9 mouse cellular contexts compared by ENCODE assay signal in genomic region chr11:54879434-54879833, GRCm38 (mm10). TPM values are rescaled to one million over a fixed set of nuclear protein-coding genes. Genes with fewer than 3 reads are reported as not detected.
DNase-seq lines count a peak whose midpoint lies in the region; ATAC-seq and TF ChIP-seq lines count a peak whose summit lies in the region.
"Had no signal": no experiment of that assay in that cellular context is flagged by ENCODE, and none has a peak within 500 bp of the region (broad histone marks: within the 10 kb centered on the region; RNA-seq: fewer than 3 reads in every experiment).

No protein-coding gene starts in this region.

- H3K27me3 ChIP-seq in hindbrain, embryonic 15.5 days, result 0 out of 2 replicates have a peak, but pooled peaks cover 3% of the 10 kb centered on the region
- H3K27me3 ChIP-seq in hindbrain, embryonic 13.5 days, result no peaks in the 10 kb centered on the region
- H3K27me3 ChIP-seq in kidney, postnatal 0 days (ENCODE audit: insufficient read depth, low read length), result no peaks in the 10 kb centered on the region

- H3K4me3 ChIP-seq in hindbrain, embryonic 15.5 days, result no peak overlapping the region
- H3K4me3 ChIP-seq in hindbrain, embryonic 13.5 days, result no peak overlapping the region
- H3K4me3 ChIP-seq in kidney, postnatal 0 days (replicated peaks; ENCODE audit: low read depth, low read length), result no peak overlapping the region
- H3K4me3 ChIP-seq: limb, embryonic 12.5 days had no signal

- H3K4me1 ChIP-seq in hindbrain, embryonic 15.5 days (replicated peaks), result 0 out of 2 replicates have a peak, but pooled peaks cover 6% of the 10 kb centered on the region
- peaks cover 6% of the 10 kb centered on the region; the same call in 1 of the 2 replicates for H3K4me1 ChIP-seq in hindbrain, embryonic 13.5 days (replicated peaks)
- H3K4me1 ChIP-seq in kidney, postnatal 0 days (replicated peaks; ENCODE audit: insufficient read depth, low read length), result peaks cover 19% of the 10 kb centered on the region; the same call in 1 of the 2 replicates

- H3K9ac ChIP-seq in hindbrain, embryonic 15.5 days, result no peak overlapping the region
- H3K9ac ChIP-seq in hindbrain, embryonic 13.5 days, result no peak overlapping the region
- H3K9ac ChIP-seq in kidney, postnatal 0 days (ENCODE audit: low read depth, low read length), result no peak overlapping the region
- H3K9ac ChIP-seq: limb, embryonic 12.5 days had no signal

- peak; percentile 93 for TF ChIP-seq CTCF in kidney, postnatal 0 days (IDR thresholded peaks at IDR 0.05; ENCODE audit: low read depth)

- H3K36me3 ChIP-seq in hindbrain, embryonic 15.5 days, result peaks cover under 1% of the 10 kb centered on the region; the same call in 1 of the 2 replicates
- H3K36me3 ChIP-seq in hindbrain, embryonic 13.5 days, result peaks cover 5% of the 10 kb centered on the region
- H3K36me3 ChIP-seq in kidney, postnatal 0 days (ENCODE audit: insufficient read depth, low read length), result no peaks in the 10 kb centered on the region

- peak; percentile 69 for ATAC-seq in hindbrain, embryonic 15.5 days (ENCODE audit: low FRiP score, low read depth)
- no peak for ATAC-seq in hindbrain, embryonic 13.5 days (ENCODE audit: low FRiP score)
- ATAC-seq in kidney, postnatal 0 days (replicated peaks; ENCODE audit: low FRiP score, low read depth), result peak; percentile 33; the same call in 1 of the 2 replicates
- peak; percentile 90 for ATAC-seq in megakaryocyte progenitor cell, adult 5-6 weeks (replicated peaks; ENCODE audit: poor library complexity)
- no peak for ATAC-seq in erythroid progenitor cell, adult 5-6 weeks (replicated peaks; ENCODE audit: low FRiP score, poor library complexity, severe bottlenecking)

- H3K4me2 ChIP-seq in hindbrain, embryonic 15.5 days, result no peak overlapping the region
- H3K4me2 ChIP-seq in hindbrain, embryonic 13.5 days, result no peak overlapping the region
- H3K4me2 ChIP-seq in kidney, postnatal 0 days (ENCODE audit: low read length), result no peak overlapping the region
- H3K4me2 ChIP-seq: limb, embryonic 12.5 days had no signal

- no peak overlapping the region for H3K27ac ChIP-seq in hindbrain, embryonic 15.5 days (replicated peaks)
- no peak overlapping the region for H3K27ac ChIP-seq in hindbrain, embryonic 13.5 days
- no peak overlapping the region for H3K27ac ChIP-seq in kidney, postnatal 0 days
- H3K27ac ChIP-seq: limb, embryonic 12.5 days had no signal

- 34% methylated on average over 4 of the region's 4 CpGs for WGBS in hindbrain, embryonic 15.5 days
- 39% methylated on average over 4 of the region's 4 CpGs for WGBS in hindbrain, embryonic 13.5 days
- WGBS in kidney, postnatal 0 days, result 27% methylated on average over 4 of the region's 4 CpGs

- DNase-seq in B cell, adult 2 months, result peak; percentile 60 to 64
- peak; percentile 87 for DNase-seq in adipocyte (ENCODE audit: low spot score)
- DNase-seq in heart, adult 18-20 months, result peak; percentile 85 to 87
- DNase-seq in kidney, postnatal 0 days (ENCODE audit: low spot score), result peak; percentile 90

- no peaks in the 10 kb centered on the region for H3K9me3 ChIP-seq in hindbrain, embryonic 15.5 days
- no peaks in the 10 kb centered on the region for H3K9me3 ChIP-seq in hindbrain, embryonic 13.5 days
- no peaks in the 10 kb centered on the region for H3K9me3 ChIP-seq in kidney, postnatal 0 days (replicated peaks; ENCODE audit: low read length)
- H3K9me3 ChIP-seq: limb, embryonic 12.5 days had no signal

RNA-seq across cellular contexts. Expression of gene Hint1, which starts 13.3 kb away (rescaled TPM):
- polyA plus RNA-seq in hindbrain, embryonic 15.5 days (2015; fragmentation: Nextera tagmentation; extraction: Ambion mirVana), result 770 and 780 TPM in 2 replicates
- polyA plus RNA-seq in hindbrain, embryonic 13.5 days (2015; fragmentation: Nextera tagmentation; extraction: Ambion mirVana), result 793 and 823 TPM in 2 replicates
- total RNA-seq in heart, adult 18-20 months (2021), result 100 to 1,000 TPM; 303 to 309 TPM
- 1,015 and 1,085 TPM in 2 replicates for polyA plus RNA-seq in kidney, postnatal 0 days (2015; fragmentation: Nextera tagmentation; extraction: Ambion mirVana)
- total RNA-seq in megakaryocyte progenitor cell, adult 5-6 weeks (2015), result 458 and 490 TPM in 2 replicates
- total RNA-seq in megakaryocyte progenitor cell, adult 5-6 weeks (2017), result 506 and 582 TPM in 2 replicates
- total RNA-seq in erythroid progenitor cell, adult 5-6 weeks (2015; ENCODE audit: low replicate concordance), result 138 and 146 TPM in 2 replicates
- 123 and 160 TPM in 2 replicates for total RNA-seq in erythroid progenitor cell, adult 5-6 weeks (2017; ENCODE audit: low replicate concordance)

RNA-seq across cellular contexts. Expression of gene Lyrm7, which starts 18.7 kb away (rescaled TPM):
- polyA plus RNA-seq in hindbrain, embryonic 15.5 days (2015; fragmentation: Nextera tagmentation; extraction: Ambion mirVana), result 10.2 and 12.2 TPM in 2 replicates
- 9.1 and 11.7 TPM in 2 replicates for polyA plus RNA-seq in hindbrain, embryonic 13.5 days (2015; fragmentation: Nextera tagmentation; extraction: Ambion mirVana)
- total RNA-seq in heart, adult 18-20 months (2021), result 10 to 100 TPM; 30.9 to 34.4 TPM
- polyA plus RNA-seq in kidney, postnatal 0 days (2015; fragmentation: Nextera tagmentation; extraction: Ambion mirVana), result 7.3 and 7.7 TPM in 2 replicates
- 2.9 and 5.3 TPM in 2 replicates for total RNA-seq in megakaryocyte progenitor cell, adult 5-6 weeks (2015)
- 2.0 and 4.1 TPM in 2 replicates for total RNA-seq in megakaryocyte progenitor cell, adult 5-6 weeks (2017)
- total RNA-seq in erythroid progenitor cell, adult 5-6 weeks (2015; ENCODE audit: low replicate concordance), result 0.84 and 1.4 TPM in 2 replicates
- 1.2 and 1.4 TPM in 2 replicates for total RNA-seq in erythroid progenitor cell, adult 5-6 weeks (2017; ENCODE audit: low replicate concordance)

RNA-seq across cellular contexts. Expression of gene Gpx3, which starts 22.8 kb away (rescaled TPM):
- 63.5 and 67.4 TPM in 2 replicates for polyA plus RNA-seq in hindbrain, embryonic 15.5 days (2015; fragmentation: Nextera tagmentation; extraction: Ambion mirVana)
- 50.2 and 54.0 TPM in 2 replicates for polyA plus RNA-seq in hindbrain, embryonic 13.5 days (2015; fragmentation: Nextera tagmentation; extraction: Ambion mirVana)
- total RNA-seq in heart, adult 18-20 months (2021), result 100 to 1,000 TPM; 206 to 329 TPM
- 1,362 and 1,474 TPM in 2 replicates for polyA plus RNA-seq in kidney, postnatal 0 days (2015; fragmentation: Nextera tagmentation; extraction: Ambion mirVana)
- 29.9 and 42.3 TPM in 2 replicates for total RNA-seq in megakaryocyte progenitor cell, adult 5-6 weeks (2015)
- 3.2 TPM in 2 replicates for total RNA-seq in megakaryocyte progenitor cell, adult 5-6 weeks (2017)
- total RNA-seq in erythroid progenitor cell, adult 5-6 weeks (2015; ENCODE audit: low replicate concordance), result 15.5 and 29.3 TPM in 2 replicates
- 0.30 and 2.4 TPM in 2 replicates for total RNA-seq in erythroid progenitor cell, adult 5-6 weeks (2017; ENCODE audit: low replicate concordance)

Comparison
In these comparisons a context has a peak if more than half of its experiments do, and no peak if none do; other contexts are left out.
1. ATAC-seq: peak in hindbrain, embryonic 15.5 days (single experiment), kidney, postnatal 0 days (single experiment) and megakaryocyte progenitor cell, adult 5-6 weeks (single experiment); none in hindbrain, embryonic 13.5 days (single experiment) and erythroid progenitor cell, adult 5-6 weeks (single experiment).
2. RNA of gene Lyrm7, which starts 18.7 kb away (total RNA-seq): 30.9 to 34.4 TPM in heart, adult 18-20 months; 2.0 to 5.3 TPM in megakaryocyte progenitor cell, adult 5-6 weeks and 0.84 to 1.4 TPM in erythroid progenitor cell, adult 5-6 weeks; every median in the first group is over 4 times any median in the second.
3. RNA of gene Gpx3, which starts 22.8 kb away (total RNA-seq): 206 to 329 TPM in heart, adult 18-20 months; 3.2 to 42.3 TPM in megakaryocyte progenitor cell, adult 5-6 weeks and 0.30 to 29.3 TPM in erythroid progenitor cell, adult 5-6 weeks; every median in the first group is over 4 times any median in the second.
4. Peak in every context shown above with its lines, with median percentiles within 50 percentile points of each other: DNase-seq.